Mouse (Mus musculus): ENCODE data around the gene Chpf. TPM values are rescaled to one million over a fixed set of nuclear protein-coding genes. Genes with fewer than 3 reads are reported as not detected.
A peak's percentile ranks its signal among the peaks of the same experiment; 100 is the strongest.

Gene Chpf
- polyA plus RNA-seq, 1 experiment from 2014 or later: 5.6 TPM

GRCm38 (mm10) chr1:75425796-75426471, 53.2 kb downstream of the Chpf start:
- no peak overlapping the region for H3K27ac ChIP-seq
- H3K9me3 ChIP-seq (replicated peaks): no peaks in the 10 kb centered on the region
- no peak overlapping the region for H3K4me3 ChIP-seq (replicated peaks)
- no peak for ATAC-seq (ENCODE audit: low read depth)
- peaks cover 75% of the 10 kb centered on the region for H3K27me3 ChIP-seq
- H3K36me3 ChIP-seq: no peaks in the 10 kb centered on the region
- 11% methylated on average over 10 of the region's 10 CpGs for WGBS (ENCODE audit: insufficient replicate concordance)
- H3K4me2 ChIP-seq: no peak overlapping the region
- H3K9ac ChIP-seq: no peak overlapping the region
- H3K4me1 ChIP-seq (replicated peaks): peaks cover 25% of the 10 kb centered on the region; the same call in 1 of the 2 replicates
- peak; percentile 36 for DNase-seq

Other genes with a start within 250 kb of the Chpf start
- not detected in 2 replicates for gene A630095N17Rik, start 247.2 kb downstream of the Chpf start, polyA plus RNA-seq (2015; fragmentation: Nextera tagmentation; extraction: Ambion mirVana)
- gene Dnajb2, start 242.9 kb downstream of the Chpf start, polyA plus RNA-seq (2015; fragmentation: Nextera tagmentation; extraction: Ambion mirVana): 31.2 and 34.7 TPM in 2 replicates
- gene Ptprn, start 214.8 kb downstream of the Chpf start, polyA plus RNA-seq (2015; fragmentation: Nextera tagmentation; extraction: Ambion mirVana): 0.17 and 0.24 TPM in 2 replicates
- not detected in 2 replicates for gene Resp18, start 200.9 kb downstream of the Chpf start, polyA plus RNA-seq (2015; fragmentation: Nextera tagmentation; extraction: Ambion mirVana)
- 53.1 and 58.0 TPM in 2 replicates for gene Dnpep, start 161.3 kb downstream of the Chpf start, polyA plus RNA-seq (2015; fragmentation: Nextera tagmentation; extraction: Ambion mirVana)
- gene Des, start 119.0 kb downstream of the Chpf start, polyA plus RNA-seq (2015; fragmentation: Nextera tagmentation; extraction: Ambion mirVana): 5.0 and 5.1 TPM in 2 replicates
- 10.3 and 10.7 TPM in 2 replicates for gene Speg, start 104.0 kb downstream of the Chpf start, polyA plus RNA-seq (2015; fragmentation: Nextera tagmentation; extraction: Ambion mirVana)
- gene Gmppa, start 43.4 kb downstream of the Chpf start, polyA plus RNA-seq (2015; fragmentation: Nextera tagmentation; extraction: Ambion mirVana): 37.1 and 41.7 TPM in 2 replicates
- gene Asic4, start 28.9 kb downstream of the Chpf start, polyA plus RNA-seq (2015; fragmentation: Nextera tagmentation; extraction: Ambion mirVana): 0.14 and 0.25 TPM in 2 replicates
- gene Tmem198, start 225 bp upstream of the Chpf start, polyA plus RNA-seq (2015; fragmentation: Nextera tagmentation; extraction: Ambion mirVana): 0.08 and 0.10 TPM in 2 replicates
- gene Obsl1, start 27.1 kb upstream of the Chpf start, polyA plus RNA-seq (2015; fragmentation: Nextera tagmentation; extraction: Ambion mirVana): 7.4 and 9.0 TPM in 2 replicates
- gene Inha, start 27.8 kb upstream of the Chpf start, polyA plus RNA-seq (2015; fragmentation: Nextera tagmentation; extraction: Ambion mirVana): 0.50 and 0.51 TPM in 2 replicates
- 5.5 and 6.2 TPM in 2 replicates for gene Stk11ip, start 42.2 kb upstream of the Chpf start, polyA plus RNA-seq (2015; fragmentation: Nextera tagmentation; extraction: Ambion mirVana)
- 0.96 and 1.2 TPM in 2 replicates for gene Slc4a3, start 67.0 kb upstream of the Chpf start, polyA plus RNA-seq (2015; fragmentation: Nextera tagmentation; extraction: Ambion mirVana)